Mouse (Mus musculus) liver, embryonic 12.5 days (tissue): Measurements from ENCODE around the gene Alx3. TPM values are rescaled to one million over a fixed set of nuclear protein-coding genes. Genes with fewer than 3 reads are reported as not detected.
"Not testable (repeated sequence)": the region's sequence is repeated elsewhere in the genome, so short reads cannot be mapped to it uniquely, and the experiment has no call there.

Experiments
- ATAC-seq: fragments of 200-750 bp; cut with Nextera tagmentation; 2 replicates; pipeline ENCODE4 v1.8.0; 2017; ENCODE audit warnings: moderate number of reproducible peaks, mild to moderate bottlenecking, moderate library complexity
- H3K27ac ChIP-seq: fragments of 300-500 bp; sonication (generic); 2 replicates; pipeline ENCODE4 v1.5.1; 2016; ENCODE audit warnings: mild to moderate bottlenecking
- H3K27me3 ChIP-seq: fragments of 300-500 bp; sonication (generic); replicated peaks from 2 replicates; pipeline ENCODE4 v1.6.1; 2016; ENCODE audit warnings: mild to moderate bottlenecking, moderate library complexity
- H3K36me3 ChIP-seq: fragments of 300-500 bp; sonication (generic); 2 replicates; pipeline ENCODE4 v1.6.1; 2016; ENCODE audit warnings: mild to moderate bottlenecking, moderate library complexity
- H3K4me1 ChIP-seq: fragments of 300-500 bp; sonication (generic); 2 replicates; pipeline ENCODE4 v1.6.1; 2016
- H3K4me2 ChIP-seq: fragments of 300-500 bp; sonication (generic); 2 replicates; pipeline ENCODE4 v1.6.1; 2016; ENCODE audit warnings: mild to moderate bottlenecking, moderate library complexity
- H3K4me3 ChIP-seq: fragments of 300-500 bp; sonication (generic); 2 replicates; pipeline ENCODE4 v1.5.1; 2016; ENCODE audit warnings: mild to moderate bottlenecking, moderate library complexity
- H3K9ac ChIP-seq: fragments of 300-500 bp; sonication (generic); 2 replicates; pipeline ENCODE4 v1.6.1; 2016; ENCODE audit warnings: mild to moderate bottlenecking, moderate library complexity
- H3K9me3 ChIP-seq: fragments of 300-500 bp; sonication (generic); replicated peaks from 2 replicates; pipeline ENCODE4 v1.6.1; 2016; ENCODE audit warnings: mild to moderate bottlenecking, moderate library complexity
- WGBS: fragments of 180-500 bp; shearing (Covaris S2); methylation state at CpG from one replicate; pipeline ENCODE4 v1.1.7; 2016; ENCODE audit not compliant: insufficient replicate concordance; 5-methylcytosine and 5-hydroxymethylcytosine counted together
- polyA plus RNA-seq: library from polyadenylated mRNA; unstranded; fragments of >200 nt; fragmentation: Nextera tagmentation; extraction: Ambion mirVana; gene quantifications from 2 replicates; pipeline ENCODE4 v1.2.1, GENCODE M21; 2016

Gene Alx3
- polyA plus RNA-seq, 1 experiment from 2014 or later: 0.76 TPM

- Histone ChIP-seq H3K27me3 (no peaks in the 10 kb centered on the region), H3K9me3 (no peaks in the 10 kb centered on the region), H3K4me2 (peak within 1 kb of the TSS; percentile 94), H3K9ac (peak within 1 kb of the TSS; percentile 95), H3K36me3 (peaks cover 22% of the 10 kb centered on the region), H3K27ac (peak within 1 kb of the TSS; percentile 80), H3K4me3 (peak within 1 kb of the TSS; percentile 99), H3K4me1 (peaks cover 15% of the 10 kb centered on the region)
- 2% methylated on average over 48 of the region's 48 CpGs for WGBS
- ATAC-seq: peak; percentile 66
Observed at GRCm38 (mm10) chr3:107630682-107631522, 36.1 kb downstream of the Alx3 start, which contains the start of gene Gm10961. TSS of gene Gm10961 (plus strand) at chr3:107631322.

- Histone ChIP-seq H3K4me3 (peak within 1 kb of the TSS; percentile 99), H3K27ac (peak within 1 kb of the TSS; percentile 80), H3K9me3 (no peaks in the 10 kb centered on the region), H3K4me2 (peak within 1 kb of the TSS; percentile 94), H3K27me3 (no peaks in the 10 kb centered on the region), H3K9ac (peak within 1 kb of the TSS; percentile 95), H3K36me3 (peaks cover 16% of the 10 kb centered on the region), H3K4me1 (peaks cover 15% of the 10 kb centered on the region)
- ATAC-seq: peak; percentile 95
- under 1% methylated on average over 35 of the region's 35 CpGs for WGBS
Observed at GRCm38 (mm10) chr3:107631523-107631958, 36.7 kb downstream of the Alx3 start, which contains the start of gene Strip1. TSS of gene Strip1 (minus strand) at chr3:107631694.

GRCm38 (mm10) chr3:107632786-107633185 is 38.0 kb downstream of the Alx3 start:
- Histone ChIP-seq H3K4me2 (no peak overlapping the region), H3K27me3 (no peaks in the 10 kb centered on the region), H3K9ac (no peak overlapping the region), H3K4me1 (peaks cover 15% of the 10 kb centered on the region), H3K9me3 (no peaks in the 10 kb centered on the region), H3K4me3 (no peak overlapping the region), H3K36me3 (peaks cover 3% of the 10 kb centered on the region; the same call in 1 of the 2 replicates), H3K27ac (no peak overlapping the region)
- no peak for ATAC-seq
- 88% methylated on average over 4 of the region's 4 CpGs for WGBS

- Histone ChIP-seq H3K9me3 (no peaks in the 10 kb centered on the region), H3K36me3 (no peaks in the 10 kb centered on the region), H3K4me2 (no peak overlapping the region), H3K4me3 (no peak overlapping the region), H3K4me1 (peaks cover 15% of the 10 kb centered on the region), H3K27me3 (no peaks in the 10 kb centered on the region), H3K9ac (no peak overlapping the region), H3K27ac (no peak overlapping the region)
- 85% methylated on average over 9 of the region's 9 CpGs for WGBS
- ATAC-seq: no peak
Observed at GRCm38 (mm10) chr3:107633906-107634305, 39.1 kb downstream of the Alx3 start.

- Histone ChIP-seq H3K9me3 (no peaks in the 10 kb centered on the region), H3K4me1 (peaks cover 5% of the 10 kb centered on the region), H3K9ac (no peak overlapping the region), H3K36me3 (no peaks in the 10 kb centered on the region), H3K27me3 (no peaks in the 10 kb centered on the region), H3K4me3 (no peak overlapping the region), H3K4me2 (no peak overlapping the region), H3K27ac (no peak overlapping the region)
- 45% methylated on average over 8 of the region's 8 CpGs for WGBS
- ATAC-seq: no peak
Observed at GRCm38 (mm10) chr3:107635836-107636235, 41.0 kb downstream of the Alx3 start.

GRCm38 (mm10) chr3:107636236-107636635 is 41.4 kb downstream of the Alx3 start:
- 62% methylated on average over 3 of the region's 3 CpGs for WGBS

GRCm38 (mm10) chr3:107637606-107638172 is 42.9 kb downstream of the Alx3 start:
- Histone ChIP-seq H3K27ac (no peak overlapping the region), H3K4me3 (no peak overlapping the region), H3K4me2 (no peak overlapping the region), H3K9me3 (no peaks in the 10 kb centered on the region), H3K4me1 (no peaks in the 10 kb centered on the region), H3K36me3 (no peaks in the 10 kb centered on the region), H3K9ac (no peak overlapping the region), H3K27me3 (no peaks in the 10 kb centered on the region)
- WGBS: 34% methylated on average over 5 of the region's 5 CpGs
- ATAC-seq: no peak

More at GRCm38 (mm10) chr3:107636236-107636635, 41.4 kb downstream of the Alx3 start:
- Histone ChIP-seq H3K4me1 (peaks cover 5% of the 10 kb centered on the region), H3K4me2 (no peak overlapping the region), H3K27ac (no peak overlapping the region), H3K27me3 (no peaks in the 10 kb centered on the region), H3K36me3 (no peaks in the 10 kb centered on the region), H3K9ac (no peak overlapping the region), H3K9me3 (no peaks in the 10 kb centered on the region), H3K4me3 (no peak overlapping the region)
- no peak for ATAC-seq

GRCm38 (mm10) chr3:107646947-107647346 is 52.1 kb downstream of the Alx3 start:
- Histone ChIP-seq H3K9ac (no peak overlapping the region), H3K9me3 (no peaks in the 10 kb centered on the region), H3K27ac (no peak overlapping the region), H3K4me1 (no peaks in the 10 kb centered on the region), H3K4me3 (no peak overlapping the region), H3K36me3 (no peaks in the 10 kb centered on the region), H3K27me3 (no peaks in the 10 kb centered on the region), H3K4me2 (no peak overlapping the region)
- ATAC-seq: no peak
- WGBS: 85% methylated on average over 3 of the region's 3 CpGs

GRCm38 (mm10) chr3:107650276-107650675 is 55.4 kb downstream of the Alx3 start:
- H3K27ac ChIP-seq, H3K9me3 ChIP-seq, H3K4me2 ChIP-seq, H3K4me1 ChIP-seq, ATAC-seq, H3K4me3 ChIP-seq, H3K36me3 ChIP-seq, H3K27me3 ChIP-seq, H3K9ac ChIP-seq: not testable (repeated sequence)
- 54% methylated on average over 5 of the region's 5 CpGs for WGBS

GRCm38 (mm10) chr3:107652968-107653367 is 58.1 kb downstream of the Alx3 start:
- Histone ChIP-seq H3K27ac (no peak overlapping the region), H3K4me2 (no peak overlapping the region), H3K9me3 (no peaks in the 10 kb centered on the region), H3K4me1 (no peaks in the 10 kb centered on the region), H3K9ac (no peak overlapping the region), H3K4me3 (no peak overlapping the region), H3K36me3 (no peaks in the 10 kb centered on the region), H3K27me3 (no peaks in the 10 kb centered on the region)
- no peak for ATAC-seq
- WGBS: 77% methylated on average over 3 of the region's 3 CpGs

GRCm38 (mm10) chr3:107654861-107655260 is 60.0 kb downstream of the Alx3 start:
- Histone ChIP-seq H3K4me3 (no peak overlapping the region), H3K36me3 (peaks cover 5% of the 10 kb centered on the region), H3K27me3 (no peaks in the 10 kb centered on the region), H3K9me3 (no peaks in the 10 kb centered on the region), H3K4me1 (no peaks in the 10 kb centered on the region), H3K4me2 (no peak overlapping the region), H3K27ac (no peak overlapping the region), H3K9ac (no peak overlapping the region)
- ATAC-seq: no peak
- WGBS: 60% methylated on average over 3 of the region's 3 CpGs
